Mouse (Mus musculus): Measurements from ENCODE around the gene Dnah2. TPM values are rescaled to one million over a fixed set of nuclear protein-coding genes. Genes with fewer than 3 reads are reported as not detected.

Gene Dnah2
- polyA plus RNA-seq, 1 experiment from 2014 or later = 1.3 TPM

DNA sequence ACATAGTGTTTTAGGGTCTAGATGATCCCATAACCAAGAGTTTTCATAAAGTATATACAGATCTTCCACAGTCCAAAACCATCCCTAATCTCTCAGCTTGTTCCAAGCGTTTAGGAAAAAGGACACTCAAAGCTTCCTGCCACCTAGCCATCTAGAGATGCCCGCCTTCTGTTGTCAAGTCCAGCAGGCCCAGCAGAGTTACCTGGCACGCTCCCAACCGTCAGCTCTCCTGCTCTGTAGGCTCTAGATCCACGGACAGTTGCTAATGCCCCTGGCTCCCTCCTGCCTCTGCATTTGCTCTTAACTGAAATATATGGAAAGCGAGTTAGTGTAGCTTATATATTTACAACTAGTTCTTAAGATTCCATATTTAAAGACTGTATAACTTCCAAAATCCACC, 167.6 kb downstream of the Dnah2 start:
- 69% methylated on average over 6 of the region's 6 CpGs for WGBS
- H3K4me2 ChIP-seq (replicated peaks; ENCODE audit: low read depth, low read length) = no peak overlapping the region
- ATAC-seq (no peak), DNase-seq (ENCODE audit: low spot score) (no peak)
- TF ChIP-seq CTCF (IDR thresholded peaks at IDR 0.05) (no peak), EP300 (IDR thresholded peaks at IDR 0.05) (no peak)
- no peaks in the 10 kb centered on the region for H3K36me3 ChIP-seq (ENCODE audit: insufficient read depth, low read length)
- no peak overlapping the region for H3K4me3 ChIP-seq (ENCODE audit: low read depth, low read length)
- H3K4me1 ChIP-seq (ENCODE audit: insufficient read depth, low read depth, low read length) = no peaks in the 10 kb centered on the region
- no peak overlapping the region for H3K27ac ChIP-seq (ENCODE audit: low read length)
- no peaks in the 10 kb centered on the region for H3K9me3 ChIP-seq (ENCODE audit: low read length)
- H3K27me3 ChIP-seq (replicated peaks; ENCODE audit: insufficient read depth, low read length) = no peaks in the 10 kb centered on the region; the same call in 1 of the 2 replicates
- no peak overlapping the region for H3K9ac ChIP-seq (replicated peaks; ENCODE audit: low read depth)

DNA sequence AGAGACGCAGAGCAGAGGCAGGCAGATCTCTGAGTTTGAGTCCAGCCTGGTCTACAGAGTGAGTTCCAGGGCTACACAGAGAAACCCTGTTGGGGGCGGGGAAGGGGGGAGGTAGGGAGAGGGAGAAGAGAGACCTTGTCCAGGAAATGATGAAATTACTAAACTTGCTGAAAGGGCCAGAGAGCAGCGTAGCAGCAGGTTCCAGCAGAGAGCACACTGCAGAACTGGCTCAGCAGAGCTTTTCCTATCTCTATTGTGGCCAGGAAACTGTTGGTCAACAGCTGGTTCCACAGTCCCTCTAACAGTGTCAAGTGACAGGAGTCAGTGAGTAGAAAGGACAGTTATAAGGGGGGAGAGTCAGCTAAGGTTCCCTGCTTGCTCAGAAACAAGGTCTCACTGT, 169.3 kb downstream of the Dnah2 start:
- Histone ChIP-seq H3K27ac (ENCODE audit: low read length) (no peak overlapping the region), H3K9ac (replicated peaks; ENCODE audit: low read depth) (no peak overlapping the region), H3K9me3 (ENCODE audit: low read length) (no peaks in the 10 kb centered on the region), H3K4me2 (replicated peaks; ENCODE audit: low read depth, low read length) (no peak overlapping the region), H3K27me3 (replicated peaks; ENCODE audit: insufficient read depth, low read length) (no peaks in the 10 kb centered on the region; the same call in 1 of the 2 replicates), H3K4me3 (ENCODE audit: low read depth, low read length) (no peak overlapping the region), H3K4me1 (ENCODE audit: insufficient read depth, low read depth, low read length) (no peaks in the 10 kb centered on the region), H3K36me3 (ENCODE audit: insufficient read depth, low read length) (0 out of 2 replicates have a peak, but pooled peaks cover 5% of the 10 kb centered on the region)
- no peak for TF ChIP-seq CTCF (IDR thresholded peaks at IDR 0.05)
- no peak for TF ChIP-seq EP300 (IDR thresholded peaks at IDR 0.05)
- WGBS = 73% methylated on average over 3 of the region's 3 CpGs
- DNase-seq (ENCODE audit: low spot score) (no peak), ATAC-seq (0 out of 2 replicates have a peak, but pooled peaks have one; percentile 17)

DNA sequence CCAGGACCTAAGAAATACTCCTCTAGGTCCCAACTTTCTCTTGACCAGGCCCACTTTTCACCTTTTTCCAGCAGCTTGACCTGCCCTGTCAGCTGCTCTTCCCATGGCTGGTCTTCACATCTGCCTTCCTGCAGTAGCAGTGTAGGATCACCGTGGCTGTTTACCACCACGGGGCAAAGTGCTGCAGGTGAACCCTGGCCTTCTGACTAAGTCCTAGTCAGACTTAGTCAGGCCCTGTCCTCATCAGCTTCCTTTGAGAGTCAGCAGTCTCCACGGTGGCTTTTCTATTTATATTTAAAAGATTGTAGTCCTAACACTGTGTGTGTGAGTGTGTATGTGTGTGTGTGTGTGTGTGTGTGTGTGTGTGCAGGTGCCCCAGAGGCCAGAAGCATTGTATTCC, 171.1 kb downstream of the Dnah2 start:
- H3K36me3 ChIP-seq (ENCODE audit: insufficient read depth, low read length) = 0 out of 2 replicates have a peak, but pooled peaks cover 5% of the 10 kb centered on the region
- H3K4me2 ChIP-seq (replicated peaks; ENCODE audit: low read depth, low read length) = no peak overlapping the region
- no peak overlapping the region for H3K4me3 ChIP-seq (ENCODE audit: low read depth, low read length)
- no peaks in the 10 kb centered on the region; the same call in 1 of the 2 replicates for H3K27me3 ChIP-seq (replicated peaks; ENCODE audit: insufficient read depth, low read length)
- no peak for ATAC-seq
- no peaks in the 10 kb centered on the region for H3K4me1 ChIP-seq (ENCODE audit: insufficient read depth, low read depth, low read length)
- no peaks in the 10 kb centered on the region for H3K9me3 ChIP-seq (ENCODE audit: low read length)
- WGBS = 72% methylated on average over 3 of the region's 3 CpGs
- TF ChIP-seq CTCF (IDR thresholded peaks at IDR 0.05) = no peak
- no peak for TF ChIP-seq EP300 (IDR thresholded peaks at IDR 0.05)
- H3K27ac ChIP-seq (ENCODE audit: low read length) = no peak overlapping the region
- no peak for DNase-seq (ENCODE audit: low spot score)
- H3K9ac ChIP-seq (replicated peaks; ENCODE audit: low read depth) = no peak overlapping the region

DNA sequence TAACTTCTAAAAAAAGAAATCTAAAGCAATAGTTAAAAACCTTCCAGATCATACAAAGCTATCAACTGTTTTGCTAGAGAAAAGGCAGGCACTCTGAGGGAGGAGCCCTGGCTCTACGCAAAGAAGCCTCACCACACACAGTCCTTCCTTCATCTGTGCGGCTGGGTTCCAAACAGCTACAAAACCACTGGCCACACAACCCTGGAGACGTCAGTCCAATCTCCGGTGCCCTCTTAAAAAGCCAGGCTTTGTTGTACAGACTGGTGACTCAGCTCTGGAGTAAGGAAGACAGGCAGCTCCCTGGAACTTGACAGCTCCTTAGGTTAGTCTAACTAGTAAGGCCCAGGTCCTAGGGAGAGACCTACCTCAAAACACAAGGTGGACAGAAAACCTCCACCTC, 173.3 kb downstream of the Dnah2 start:
- WGBS = 87% methylated on average over 4 of the region's 4 CpGs
- ATAC-seq = no peak
- no peak overlapping the region for H3K27ac ChIP-seq (ENCODE audit: low read length)
- H3K9me3 ChIP-seq (ENCODE audit: low read length) = no peaks in the 10 kb centered on the region
- no peak overlapping the region for H3K9ac ChIP-seq (replicated peaks; ENCODE audit: low read depth)
- no peak overlapping the region for H3K4me2 ChIP-seq (replicated peaks; ENCODE audit: low read depth, low read length)
- no peaks in the 10 kb centered on the region for H3K4me1 ChIP-seq (ENCODE audit: insufficient read depth, low read depth, low read length)
- no peak overlapping the region for H3K4me3 ChIP-seq (ENCODE audit: low read depth, low read length)
- DNase-seq (ENCODE audit: low spot score) = no peak
- 0 out of 2 replicates have a peak, but pooled peaks cover 5% of the 10 kb centered on the region for H3K36me3 ChIP-seq (ENCODE audit: insufficient read depth, low read length)
- H3K27me3 ChIP-seq (replicated peaks; ENCODE audit: insufficient read depth, low read length) = no peaks in the 10 kb centered on the region; the same call in 1 of the 2 replicates
- TF ChIP-seq EP300 (IDR thresholded peaks at IDR 0.05) (no peak), CTCF (IDR thresholded peaks at IDR 0.05) (no peak)

DNA sequence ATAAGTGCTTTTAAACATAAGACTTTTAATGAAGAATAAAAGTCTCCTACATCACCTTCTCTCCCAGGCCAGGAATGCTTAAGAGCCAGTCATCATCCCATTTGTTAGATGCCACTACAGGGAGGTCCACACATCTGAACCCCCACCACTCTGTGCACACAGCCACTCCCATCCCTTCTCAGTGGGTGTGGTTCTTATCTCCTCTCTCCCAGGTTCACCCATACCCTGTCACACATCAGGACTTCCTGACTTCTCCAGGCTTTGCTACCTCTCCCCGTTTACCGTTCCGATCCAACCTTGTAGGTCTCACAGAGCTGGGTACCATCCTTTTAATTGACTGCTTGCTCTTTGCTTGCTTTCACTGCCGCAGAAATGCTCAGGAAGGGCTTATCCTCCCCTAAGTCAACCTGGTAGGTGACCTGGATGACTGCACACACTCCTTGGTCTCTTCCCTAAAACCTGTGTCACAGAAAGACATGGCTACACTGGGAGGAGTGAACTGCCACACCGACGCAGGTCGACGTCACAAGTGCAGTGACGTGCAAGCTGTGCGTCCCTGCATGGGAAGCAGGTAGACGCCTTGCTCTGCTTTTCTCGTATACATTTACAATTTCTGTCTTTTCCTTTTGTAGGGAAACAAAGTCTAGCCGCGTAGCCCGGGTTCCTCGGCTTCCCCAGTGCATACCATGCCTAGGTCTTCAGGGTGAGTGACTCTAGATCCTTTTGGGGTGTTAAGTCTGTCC, 175.5 kb downstream of the Dnah2 start:
- Histone ChIP-seq H3K4me2 (replicated peaks; ENCODE audit: low read depth, low read length) (no peak overlapping the region), H3K9me3 (ENCODE audit: low read length) (no peaks in the 10 kb centered on the region), H3K4me1 (ENCODE audit: insufficient read depth, low read depth, low read length) (no peaks in the 10 kb centered on the region), H3K27ac (ENCODE audit: low read length) (no peak overlapping the region), H3K9ac (replicated peaks; ENCODE audit: low read depth) (no peak overlapping the region), H3K36me3 (ENCODE audit: insufficient read depth, low read length) (0 out of 2 replicates have a peak, but pooled peaks cover 5% of the 10 kb centered on the region), H3K4me3 (ENCODE audit: low read depth, low read length) (no peak overlapping the region), H3K27me3 (replicated peaks; ENCODE audit: insufficient read depth, low read length) (no peaks in the 10 kb centered on the region)
- TF ChIP-seq EP300 (IDR thresholded peaks at IDR 0.05) = no peak
- TF ChIP-seq CTCF (IDR thresholded peaks at IDR 0.05) = no peak
- no peak for ATAC-seq
- no peak for DNase-seq (ENCODE audit: low spot score)
- WGBS = 93% methylated on average over 16 of the region's 16 CpGs

DNA sequence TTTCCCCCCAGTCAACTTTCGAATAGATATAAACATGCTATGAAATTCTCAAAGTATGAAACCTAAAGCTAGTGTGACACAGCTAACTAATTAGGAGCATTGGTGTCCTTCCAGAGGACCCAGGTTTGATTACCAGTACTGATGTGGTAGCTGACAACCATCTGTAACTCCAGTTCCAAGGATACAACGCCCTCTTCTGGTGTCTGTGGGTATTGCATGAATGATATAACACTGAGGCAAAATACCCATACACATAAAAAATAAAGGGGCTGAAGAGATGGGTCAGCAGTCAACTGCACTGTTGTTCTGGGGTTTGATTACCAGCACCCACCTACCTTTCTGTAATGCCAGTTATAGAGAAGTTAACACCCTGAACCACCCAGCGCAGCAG, 176.1 kb downstream of the Dnah2 start:
- Histone ChIP-seq H3K27me3 (replicated peaks; ENCODE audit: insufficient read depth, low read length) (no peaks in the 10 kb centered on the region), H3K27ac (ENCODE audit: low read length) (no peak overlapping the region), H3K9me3 (ENCODE audit: low read length) (no peaks in the 10 kb centered on the region), H3K4me1 (ENCODE audit: insufficient read depth, low read depth, low read length) (peaks cover 3% of the 10 kb centered on the region), H3K4me3 (ENCODE audit: low read depth, low read length) (no peak overlapping the region), H3K4me2 (replicated peaks; ENCODE audit: low read depth, low read length) (no peak overlapping the region), H3K36me3 (ENCODE audit: insufficient read depth, low read length) (0 out of 2 replicates have a peak, but pooled peaks cover 5% of the 10 kb centered on the region), H3K9ac (replicated peaks; ENCODE audit: low read depth) (no peak overlapping the region)
- ATAC-seq = no peak
- DNase-seq (ENCODE audit: low spot score) = no peak
- 52% methylated on average over 3 of the region's 3 CpGs for WGBS
- TF ChIP-seq EP300 (IDR thresholded peaks at IDR 0.05) (no peak), CTCF (IDR thresholded peaks at IDR 0.05) (peak; percentile 67)

Measured in lung, postnatal 0 days (tissue).